Comparison of ENCODE assay signal across 27 mouse cellular contexts in the genomic region with DNA sequence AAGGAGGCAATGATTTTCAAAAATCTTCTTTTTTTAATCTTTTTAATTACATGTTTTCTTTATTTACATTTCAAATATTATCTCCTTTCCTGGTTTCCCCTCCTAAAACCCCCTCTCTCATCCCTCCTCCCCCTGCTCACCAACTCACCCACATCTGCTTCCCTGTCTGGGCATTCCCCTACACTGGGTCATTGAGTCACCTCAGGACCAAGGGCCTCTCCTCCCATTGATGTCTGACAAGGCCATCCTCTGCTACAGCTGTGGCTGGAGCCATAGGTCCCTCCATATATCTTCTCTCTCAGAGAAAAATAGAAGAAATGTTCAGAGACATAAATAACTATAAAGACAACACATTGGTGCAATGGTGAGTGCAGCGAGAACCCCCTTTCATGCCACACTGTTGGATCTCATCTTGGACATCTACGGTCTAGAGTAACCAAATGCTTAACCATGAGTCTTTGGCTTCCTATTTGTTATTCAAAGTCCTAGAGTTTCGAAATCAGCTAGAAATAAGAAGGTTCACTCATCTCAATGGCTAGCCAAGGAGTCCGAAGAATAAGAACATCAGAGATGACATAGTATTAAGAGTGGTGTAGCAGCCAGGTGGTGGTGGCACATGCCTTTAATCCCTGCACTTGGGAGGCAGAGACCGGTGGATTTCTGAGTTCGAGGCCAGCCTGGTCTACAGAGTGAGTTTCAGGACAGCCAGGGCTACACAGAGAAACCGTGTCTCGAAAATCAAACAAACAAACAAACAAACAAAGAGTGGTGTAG.
"Had no signal": no experiment of that assay in that cellular context is flagged by ENCODE, and none has a peak within 500 bp of the region (broad histone marks: within the 10 kb centered on the region; RNA-seq: fewer than 3 reads in every experiment).

No protein-coding gene starts in this region.

- H3K27ac ChIP-seq: embryonic facial prominence, embryonic 10.5 days; embryonic facial prominence, embryonic 12.5 days; embryonic facial prominence, embryonic 13.5 days; embryonic facial prominence, embryonic 15.5 days; forebrain, embryonic 10.5 days; forebrain, embryonic 12.5 days; forebrain, embryonic 13.5 days; forebrain, embryonic 15.5 days; gastrocnemius, adult 2 months; heart, adult 2 months had no signal

- H3K36me3 ChIP-seq: embryonic facial prominence, embryonic 10.5 days; embryonic facial prominence, embryonic 12.5 days; embryonic facial prominence, embryonic 13.5 days; embryonic facial prominence, embryonic 15.5 days; forebrain, embryonic 10.5 days; forebrain, embryonic 12.5 days; forebrain, embryonic 15.5 days had no signal

- H3K9me3 ChIP-seq: embryonic facial prominence, embryonic 10.5 days; embryonic facial prominence, embryonic 12.5 days; embryonic facial prominence, embryonic 13.5 days; embryonic facial prominence, embryonic 15.5 days; forebrain, embryonic 10.5 days; forebrain, embryonic 12.5 days; forebrain, embryonic 13.5 days; forebrain, embryonic 15.5 days had no signal

- DNase-seq: cerebellum, adult 9-10 months; cerebellum, adult 9-11 months; cerebellum, postnatal 10 days; cerebellum, postnatal 14 days; cerebellum, postnatal 25 days; cerebellum, postnatal 36 days; embryo, embryonic 11 days; forebrain, postnatal 0 days; gastrocnemius, adult 2 months; gastrocnemius, postnatal 10 days; gastrocnemius, postnatal 14 days; gastrocnemius, postnatal 25 days; gastrocnemius, postnatal 36 days; heart, adult 11 months; heart, adult 18-20 months; heart, adult 2 months had no signal

- H3K27me3 ChIP-seq: embryonic facial prominence, embryonic 12.5 days; embryonic facial prominence, embryonic 13.5 days; embryonic facial prominence, embryonic 15.5 days; forebrain, embryonic 12.5 days; forebrain, embryonic 13.5 days; forebrain, embryonic 15.5 days had no signal

- ATAC-seq: forebrain, embryonic 13.5 days; forebrain, embryonic 14.5 days; forebrain, embryonic 15.5 days; forebrain, embryonic 16.5 days; forebrain, postnatal 0 days had no signal

- H3K4me2 ChIP-seq: embryonic facial prominence, embryonic 12.5 days; embryonic facial prominence, embryonic 13.5 days; embryonic facial prominence, embryonic 15.5 days; forebrain, embryonic 12.5 days; forebrain, embryonic 13.5 days; forebrain, embryonic 15.5 days had no signal

- H3K4me3 ChIP-seq: embryonic facial prominence, embryonic 10.5 days; embryonic facial prominence, embryonic 12.5 days; embryonic facial prominence, embryonic 13.5 days; embryonic facial prominence, embryonic 15.5 days; erythroblast, embryonic 14.5 days; forebrain, embryonic 10.5 days; forebrain, embryonic 12.5 days; forebrain, embryonic 13.5 days; forebrain, embryonic 15.5 days; gastrocnemius, adult 2 months; heart, adult 2 months had no signal

- H3K4me1 ChIP-seq: embryonic facial prominence, embryonic 10.5 days; embryonic facial prominence, embryonic 12.5 days; embryonic facial prominence, embryonic 13.5 days; embryonic facial prominence, embryonic 15.5 days; forebrain, embryonic 10.5 days; forebrain, embryonic 12.5 days; forebrain, embryonic 13.5 days had no signal

- H3K9ac ChIP-seq: embryonic facial prominence, embryonic 12.5 days; embryonic facial prominence, embryonic 13.5 days; embryonic facial prominence, embryonic 15.5 days; forebrain, embryonic 12.5 days; forebrain, embryonic 13.5 days; forebrain, embryonic 15.5 days; forebrain, postnatal 0 days had no signal
